Mouse (Mus musculus): Measurements from ENCODE around the gene Gm20388. TPM values are rescaled to one million over a fixed set of nuclear protein-coding genes. Genes with fewer than 3 reads are reported as not detected.
A peak's percentile ranks its signal among the peaks of the same experiment; 100 is the strongest.

Gm20388 gene
- polyA plus RNA-seq, 1 experiment from 2014 or later: not detected

DNA sequence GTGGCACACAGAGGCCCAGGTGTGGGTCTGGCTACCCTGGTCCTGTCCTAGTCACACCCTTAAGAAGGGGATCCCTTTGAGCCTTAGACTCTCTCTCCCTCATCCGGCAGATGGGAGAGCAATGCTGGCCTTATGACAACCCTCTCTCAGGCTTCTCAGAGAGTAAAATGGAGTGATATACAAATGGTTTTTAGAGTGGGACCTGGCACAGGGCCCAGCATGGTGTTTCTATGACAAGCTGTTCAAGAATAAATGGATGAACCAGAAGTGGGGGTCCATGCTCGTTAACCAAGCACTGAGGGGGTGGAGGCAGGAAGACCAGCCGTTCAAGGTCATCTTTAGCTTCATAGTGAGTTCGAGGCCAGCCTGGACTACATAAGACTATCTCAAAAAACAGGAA is 4281.6 kb downstream of the Gm20388 start:
- Histone ChIP-seq H3K27ac (no peak overlapping the region), H3K36me3 (no peaks in the 10 kb centered on the region), H3K9me3 (replicated peaks) (no peaks in the 10 kb centered on the region), H3K27me3 (peaks cover 19% of the 10 kb centered on the region; the same call in 1 of the 2 replicates), H3K9ac (no peak overlapping the region), H3K4me2 (no peak overlapping the region), H3K4me3 (no peak overlapping the region), H3K4me1 (replicated peaks) (peaks cover 10% of the 10 kb centered on the region; the same call in 1 of the 2 replicates)
- WGBS: 63% methylated on average over 4 of the region's 4 CpGs
- ATAC-seq (replicated peaks; ENCODE audit: insufficient number of reproducible peaks, insufficient read depth, low FRiP score, low read depth): no peak

DNA sequence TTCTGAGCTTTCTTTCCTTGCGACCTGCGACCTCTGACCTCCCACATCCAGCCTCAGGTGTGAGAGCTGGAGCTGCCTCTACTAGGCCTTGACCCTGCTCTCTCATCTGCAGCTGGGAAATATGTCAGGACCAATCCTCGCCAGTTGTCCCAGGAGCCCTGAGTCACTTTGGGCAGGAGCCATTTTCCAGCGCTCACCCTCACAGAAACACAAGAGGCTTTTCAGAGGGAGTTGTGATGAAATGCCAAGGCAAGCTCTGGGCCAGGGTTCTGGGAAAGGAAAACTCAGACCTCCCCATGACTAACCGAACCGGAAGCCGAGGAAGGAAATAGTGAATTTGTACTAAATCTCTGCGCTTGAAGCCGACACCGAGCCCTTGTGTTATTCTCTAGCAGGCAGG is 4282.3 kb downstream of the Gm20388 start:
- Histone ChIP-seq H3K27ac (no peak overlapping the region), H3K9ac (no peak overlapping the region), H3K4me1 (replicated peaks) (peaks cover 10% of the 10 kb centered on the region; the same call in 1 of the 2 replicates), H3K27me3 (peaks cover 22% of the 10 kb centered on the region; the same call in 1 of the 2 replicates), H3K4me3 (no peak overlapping the region), H3K36me3 (no peaks in the 10 kb centered on the region), H3K9me3 (replicated peaks) (no peaks in the 10 kb centered on the region), H3K4me2 (no peak overlapping the region)
- no peak; the same call in 1 of the 2 replicates for ATAC-seq (replicated peaks; ENCODE audit: insufficient number of reproducible peaks, insufficient read depth, low FRiP score, low read depth)
- 78% methylated on average over 10 of the region's 10 CpGs for WGBS

DNA sequence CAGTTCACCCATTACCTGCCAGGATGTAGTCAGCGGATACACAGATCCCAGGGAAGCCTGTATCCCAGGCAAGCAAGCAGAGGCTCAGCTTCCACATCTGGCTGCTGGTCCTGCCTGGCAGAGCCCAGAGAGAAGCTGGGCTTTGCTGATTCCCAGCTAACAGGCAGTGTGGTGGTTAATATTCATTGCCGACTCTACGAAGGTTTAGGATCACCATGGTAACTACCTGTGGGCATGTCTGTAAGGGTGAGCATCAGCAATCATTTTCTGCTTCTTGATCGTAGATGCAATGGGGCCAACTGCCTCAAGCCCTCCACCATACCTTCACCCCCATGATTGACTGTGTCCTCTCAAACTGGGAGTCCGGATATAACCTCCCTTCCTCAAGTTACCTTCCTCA is 4283.4 kb downstream of the Gm20388 start:
- Histone ChIP-seq H3K4me2 (no peak overlapping the region), H3K9me3 (replicated peaks) (no peaks in the 10 kb centered on the region), H3K4me3 (no peak overlapping the region), H3K9ac (no peak overlapping the region), H3K27me3 (peaks cover 30% of the 10 kb centered on the region), H3K27ac (no peak overlapping the region), H3K4me1 (replicated peaks) (peaks cover 10% of the 10 kb centered on the region; the same call in 1 of the 2 replicates), H3K36me3 (no peaks in the 10 kb centered on the region)
- ATAC-seq (replicated peaks; ENCODE audit: insufficient number of reproducible peaks, insufficient read depth, low FRiP score, low read depth): no peak
- WGBS: 89% methylated on average over 5 of the region's 5 CpGs

DNA sequence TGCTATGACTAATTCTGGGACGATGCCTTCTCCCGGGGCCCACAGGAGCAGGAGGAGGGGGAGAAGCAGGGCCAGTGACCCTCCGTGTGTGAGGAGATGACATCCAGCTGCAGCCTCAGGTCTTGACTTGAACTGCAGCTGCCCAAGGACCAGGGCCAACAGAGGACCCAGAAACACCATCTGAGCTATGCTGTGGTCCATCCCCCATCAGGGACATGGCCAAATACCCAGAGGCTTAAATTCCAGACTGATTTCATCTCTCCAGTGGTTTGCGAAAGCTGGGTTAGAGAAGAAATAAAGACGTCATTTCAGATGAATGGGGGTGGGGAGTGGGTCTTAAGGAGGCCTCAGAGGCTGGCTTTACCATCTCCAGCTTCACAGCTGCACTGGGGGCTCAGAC is 4285.6 kb downstream of the Gm20388 start:
- no peaks in the 10 kb centered on the region for H3K36me3 ChIP-seq

DNA sequence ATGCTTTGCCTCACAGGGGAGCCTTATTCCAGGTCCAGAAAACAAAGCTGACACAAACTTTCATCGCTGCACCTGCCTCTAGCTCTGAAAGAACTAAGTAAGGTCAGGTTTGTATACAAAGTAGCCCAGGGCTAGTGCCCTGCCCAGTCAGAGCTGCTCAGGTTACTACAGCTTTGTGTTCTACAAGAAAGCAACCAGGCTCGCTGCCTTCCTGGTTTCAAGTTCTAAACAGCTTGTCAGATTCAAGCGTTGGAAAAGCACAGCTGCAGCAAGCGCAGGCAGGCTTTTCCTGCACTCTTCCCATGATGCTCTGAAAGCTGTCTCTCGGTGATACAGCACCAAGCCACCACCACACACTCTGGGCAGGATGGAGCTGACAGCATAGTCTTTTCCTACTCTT is 4286.2 kb downstream of the Gm20388 start:
- H3K4me1 ChIP-seq (replicated peaks): peaks cover 10% of the 10 kb centered on the region; the same call in 1 of the 2 replicates
- no peak overlapping the region for H3K9ac ChIP-seq
- no peak for ATAC-seq (replicated peaks; ENCODE audit: insufficient number of reproducible peaks, insufficient read depth, low FRiP score, low read depth)
- H3K9me3 ChIP-seq (replicated peaks): no peaks in the 10 kb centered on the region
- H3K27me3 ChIP-seq: peaks cover 28% of the 10 kb centered on the region
- WGBS: 56% methylated on average over 5 of the region's 5 CpGs
- H3K4me3 ChIP-seq: no peak overlapping the region
- H3K27ac ChIP-seq: no peak overlapping the region
- no peaks in the 10 kb centered on the region for H3K36me3 ChIP-seq
- H3K4me2 ChIP-seq: no peak overlapping the region

More for the DNA sequence above, 4285.6 kb downstream of the Gm20388 start:
- no peak for ATAC-seq (replicated peaks; ENCODE audit: insufficient number of reproducible peaks, insufficient read depth, low FRiP score, low read depth)
- Histone ChIP-seq H3K9me3 (replicated peaks) (no peaks in the 10 kb centered on the region), H3K4me1 (replicated peaks) (peaks cover 10% of the 10 kb centered on the region; the same call in 1 of the 2 replicates), H3K4me3 (no peak overlapping the region), H3K27ac (no peak overlapping the region), H3K9ac (no peak overlapping the region), H3K27me3 (peaks cover 28% of the 10 kb centered on the region), H3K4me2 (no peak overlapping the region)
- 49% methylated on average over 5 of the region's 5 CpGs for WGBS

DNA sequence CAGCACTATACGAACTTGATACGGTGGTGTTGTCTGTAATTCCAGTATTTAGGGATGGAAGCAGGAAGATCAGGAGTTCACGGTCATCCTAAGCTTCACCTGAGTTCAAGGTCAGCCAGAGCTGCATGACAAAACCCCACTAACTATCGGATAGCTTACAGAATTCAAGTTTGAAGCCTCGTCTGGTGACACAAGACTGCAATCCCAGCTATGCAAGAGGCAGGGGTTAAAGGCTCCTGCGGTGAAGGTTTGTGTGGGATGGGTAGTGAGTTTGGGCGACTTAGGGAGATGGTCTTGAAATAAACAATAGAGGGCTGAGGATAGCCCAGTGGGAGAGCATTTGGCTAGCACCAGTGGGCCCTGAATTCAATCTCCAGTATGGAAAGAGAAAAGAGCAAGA is 4287.6 kb downstream of the Gm20388 start:
- peaks cover 28% of the 10 kb centered on the region for H3K27me3 ChIP-seq

DNA sequence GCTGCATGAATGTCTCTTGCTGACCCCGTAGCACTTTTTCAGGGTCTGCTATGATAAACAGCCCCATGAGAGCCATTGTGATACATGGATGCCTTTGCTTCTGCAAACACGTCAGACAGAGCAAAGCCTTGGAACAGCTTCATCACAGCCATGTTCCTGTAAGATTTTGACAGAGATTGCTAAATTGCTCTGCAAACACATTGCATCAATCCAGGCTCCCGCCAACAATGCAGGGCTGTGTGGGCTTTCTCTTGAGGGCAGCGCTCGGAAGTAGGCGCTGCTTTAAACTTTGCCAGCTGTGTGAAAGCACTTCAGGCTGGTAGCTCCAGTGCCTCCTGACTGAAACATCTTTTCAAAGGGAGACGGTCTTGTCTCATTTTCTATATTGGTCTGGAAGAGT is 4289.8 kb downstream of the Gm20388 start:
- H3K27me3 ChIP-seq: peaks cover 24% of the 10 kb centered on the region
- ATAC-seq (replicated peaks; ENCODE audit: insufficient number of reproducible peaks, insufficient read depth, low FRiP score, low read depth): no peak
- H3K36me3 ChIP-seq: no peaks in the 10 kb centered on the region
- H3K4me3 ChIP-seq: no peak overlapping the region
- H3K4me2 ChIP-seq: no peak overlapping the region
- peaks cover 6% of the 10 kb centered on the region; the same call in 1 of the 2 replicates for H3K4me1 ChIP-seq (replicated peaks)
- no peaks in the 10 kb centered on the region for H3K9me3 ChIP-seq (replicated peaks)
- 62% methylated on average over 7 of the region's 7 CpGs for WGBS
- no peak overlapping the region for H3K27ac ChIP-seq
- no peak overlapping the region for H3K9ac ChIP-seq

More for the DNA sequence above, 4287.6 kb downstream of the Gm20388 start:
- no peaks in the 10 kb centered on the region for H3K36me3 ChIP-seq
- H3K9me3 ChIP-seq (replicated peaks): no peaks in the 10 kb centered on the region
- peaks cover 6% of the 10 kb centered on the region; the same call in 1 of the 2 replicates for H3K4me1 ChIP-seq (replicated peaks)
- H3K4me2 ChIP-seq: no peak overlapping the region
- no peak overlapping the region for H3K4me3 ChIP-seq
- no peak overlapping the region for H3K27ac ChIP-seq
- WGBS: 81% methylated on average over 7 of the region's 7 CpGs
- no peak overlapping the region for H3K9ac ChIP-seq
- no peak for ATAC-seq (replicated peaks; ENCODE audit: insufficient number of reproducible peaks, insufficient read depth, low FRiP score, low read depth)

DNA sequence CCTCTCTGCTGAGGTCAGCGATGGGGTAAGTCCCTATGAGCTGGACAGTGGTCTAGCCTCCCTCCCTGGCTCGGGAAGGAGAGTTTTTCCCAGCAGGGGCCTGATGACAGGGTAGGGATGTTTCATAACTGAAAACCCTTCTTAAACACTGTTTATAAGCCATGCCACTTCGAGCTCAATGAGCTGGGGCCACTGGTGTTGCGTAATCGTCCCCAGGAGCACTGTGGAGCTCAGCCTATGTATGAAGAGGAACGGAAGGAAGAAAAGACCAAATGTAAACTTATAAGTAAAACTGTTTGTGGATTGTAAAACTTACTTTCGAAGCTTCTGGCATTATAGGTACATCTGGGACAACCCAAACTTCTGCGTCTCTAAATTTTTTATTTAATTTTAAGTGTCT is 4291.1 kb downstream of the Gm20388 start:
- no peaks in the 10 kb centered on the region for H3K9me3 ChIP-seq (replicated peaks)
- no peak for ATAC-seq (replicated peaks; ENCODE audit: insufficient number of reproducible peaks, insufficient read depth, low FRiP score, low read depth)

DNA sequence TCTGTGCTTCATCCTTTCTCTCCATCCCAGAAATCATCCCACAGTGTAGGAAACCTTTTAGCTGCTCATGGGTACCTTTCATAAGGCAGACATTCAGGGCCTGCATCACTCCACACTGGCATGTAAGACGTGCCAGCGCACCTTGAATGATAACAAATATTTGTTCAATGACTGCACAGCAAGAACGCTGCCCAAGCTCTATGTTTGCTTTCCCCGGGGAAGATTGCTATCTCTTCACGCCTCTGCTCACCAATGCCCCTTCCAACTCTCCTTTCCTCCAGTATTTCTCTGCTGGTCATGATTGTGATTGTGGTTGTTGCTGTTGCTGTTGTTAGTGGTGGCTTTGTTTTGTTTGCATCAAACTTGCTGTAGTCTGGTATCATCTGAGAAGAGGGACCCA is 4292.3 kb downstream of the Gm20388 start:
- H3K36me3 ChIP-seq: no peaks in the 10 kb centered on the region
- ATAC-seq (replicated peaks; ENCODE audit: insufficient number of reproducible peaks, insufficient read depth, low FRiP score, low read depth): no peak
- 77% methylated on average over 5 of the region's 5 CpGs for WGBS

More for the DNA sequence above, 4291.1 kb downstream of the Gm20388 start:
- no peak overlapping the region for H3K9ac ChIP-seq
- WGBS: 77% methylated on average over 8 of the region's 8 CpGs
- H3K4me3 ChIP-seq: no peak overlapping the region
- H3K36me3 ChIP-seq: no peaks in the 10 kb centered on the region
- no peaks in the 10 kb centered on the region; the same call in 1 of the 2 replicates for H3K4me1 ChIP-seq (replicated peaks)
- peaks cover 21% of the 10 kb centered on the region for H3K27me3 ChIP-seq
- H3K4me2 ChIP-seq: no peak overlapping the region
- H3K27ac ChIP-seq: no peak overlapping the region

DNA sequence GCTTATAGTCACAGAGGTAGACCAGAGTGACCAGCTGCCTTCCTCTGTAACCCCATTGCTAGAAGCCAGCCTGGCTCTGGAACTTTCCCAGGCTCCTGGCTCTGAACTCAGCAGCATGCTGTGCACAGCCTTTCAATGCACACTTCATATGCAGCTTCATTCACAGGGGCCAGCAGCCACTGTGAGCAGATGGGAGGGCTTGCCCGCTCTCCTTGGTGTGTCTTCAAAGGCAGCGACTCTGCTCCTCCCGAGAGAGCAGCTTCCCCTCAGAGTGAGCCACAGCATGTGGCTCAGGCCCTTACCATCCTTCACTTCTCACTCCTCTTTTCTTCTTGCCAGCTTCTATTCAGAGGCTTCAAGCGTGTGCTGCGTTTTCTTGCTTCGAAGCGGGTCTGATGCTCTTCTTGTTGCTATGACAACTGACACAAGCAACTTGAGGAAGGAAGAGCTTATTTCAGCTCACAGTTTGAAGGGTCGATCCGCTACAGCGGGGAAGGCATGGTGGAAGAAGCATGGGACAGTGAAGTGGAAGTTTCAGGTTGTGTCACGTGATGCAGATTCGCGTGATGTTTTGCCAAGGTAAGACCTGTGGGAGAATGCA is 4293.5 kb downstream of the Gm20388 start:
- Histone ChIP-seq H3K9me3 (replicated peaks) (no peaks in the 10 kb centered on the region), H3K4me2 (no peak overlapping the region), H3K36me3 (no peaks in the 10 kb centered on the region), H3K27ac (no peak overlapping the region), H3K27me3 (peaks cover 3% of the 10 kb centered on the region; the same call in 1 of the 2 replicates), H3K4me3 (no peak overlapping the region), H3K4me1 (replicated peaks) (no peaks in the 10 kb centered on the region; the same call in 1 of the 2 replicates), H3K9ac (no peak overlapping the region)
- WGBS: 85% methylated on average over 13 of the region's 13 CpGs
- no peak for ATAC-seq (replicated peaks; ENCODE audit: insufficient number of reproducible peaks, insufficient read depth, low FRiP score, low read depth)

More for the DNA sequence above, 4292.3 kb downstream of the Gm20388 start:
- H3K4me1 ChIP-seq (replicated peaks): no peaks in the 10 kb centered on the region; the same call in 1 of the 2 replicates
- peaks cover 15% of the 10 kb centered on the region for H3K27me3 ChIP-seq
- no peak overlapping the region for H3K4me2 ChIP-seq
- H3K27ac ChIP-seq: no peak overlapping the region
- no peak overlapping the region for H3K4me3 ChIP-seq
- no peak overlapping the region for H3K9ac ChIP-seq
- H3K9me3 ChIP-seq (replicated peaks): no peaks in the 10 kb centered on the region

DNA sequence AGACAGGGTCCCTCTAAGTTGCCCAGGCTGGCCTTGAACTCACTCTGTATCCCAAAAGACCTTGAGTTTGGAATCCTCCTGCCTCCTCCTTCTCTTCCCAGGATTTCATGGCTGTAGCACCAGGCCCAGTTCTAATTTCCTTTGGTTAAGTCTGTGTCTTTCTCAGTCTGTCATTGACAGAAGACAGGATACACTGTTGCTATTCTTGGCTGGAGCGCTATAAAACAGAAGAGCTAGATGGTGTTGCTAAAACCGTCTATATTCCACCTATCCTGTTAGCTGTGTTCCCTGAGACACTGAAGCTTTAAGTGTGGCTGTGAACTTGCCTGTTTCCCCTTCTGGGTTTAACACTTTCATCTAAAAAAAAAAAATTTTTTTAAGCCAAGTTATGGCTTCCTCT is 4301.5 kb downstream of the Gm20388 start:
- Histone ChIP-seq H3K27ac (peak overlapping the region; percentile 62), H3K9ac (no peak overlapping the region), H3K4me1 (replicated peaks) (peaks cover 16% of the 10 kb centered on the region), H3K9me3 (replicated peaks) (no peaks in the 10 kb centered on the region), H3K4me2 (no peak overlapping the region), H3K27me3 (no peaks in the 10 kb centered on the region), H3K4me3 (no peak overlapping the region), H3K36me3 (no peaks in the 10 kb centered on the region)
- 0 out of 2 replicates have a peak, but pooled peaks have one; percentile 43 for ATAC-seq (replicated peaks; ENCODE audit: insufficient number of reproducible peaks, insufficient read depth, low FRiP score, low read depth)
- WGBS: 19% methylated on average over 2 of the region's 2 CpGs

DNA sequence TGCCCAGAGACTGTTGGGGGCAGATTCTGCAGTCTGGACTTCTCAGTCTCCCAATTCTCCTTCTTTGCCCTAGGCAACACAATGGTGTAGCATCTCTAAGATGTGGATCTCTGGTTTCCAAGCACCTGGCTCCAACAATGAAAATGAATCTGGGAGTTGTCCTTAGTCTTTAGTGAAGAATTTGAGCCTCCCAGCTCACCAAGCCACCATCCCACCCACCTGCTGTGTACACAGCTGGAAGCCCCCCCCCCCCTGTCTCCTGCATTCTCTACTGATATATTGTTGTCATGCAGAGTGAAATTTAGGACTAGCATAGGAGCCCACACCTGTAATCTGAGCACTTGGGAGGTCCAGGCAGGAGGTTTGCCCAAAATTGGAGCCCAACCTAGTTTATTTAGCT is 4306.3 kb downstream of the Gm20388 start:
- H3K9me3 ChIP-seq (replicated peaks): no peaks in the 10 kb centered on the region
- no peak overlapping the region for H3K4me2 ChIP-seq
- no peaks in the 10 kb centered on the region for H3K36me3 ChIP-seq
- peaks cover 11% of the 10 kb centered on the region for H3K4me1 ChIP-seq (replicated peaks)
- no peak overlapping the region for H3K4me3 ChIP-seq
- ATAC-seq (replicated peaks; ENCODE audit: insufficient number of reproducible peaks, insufficient read depth, low FRiP score, low read depth): no peak
- H3K27ac ChIP-seq: no peak overlapping the region
- no peaks in the 10 kb centered on the region for H3K27me3 ChIP-seq
- H3K9ac ChIP-seq: no peak overlapping the region
